Mouse (Mus musculus) heart, postnatal 0 days (tissue): ENCODE results near the gene Srpk2.

Experiments used
- CTCF ChIP-seq: IDR thresholded peaks from 2 replicates; pipeline ENCODE4 v1.5.1; 2016; ENCODE audit warnings: antibody characterized with exemption, control low read depth, low read depth
- EP300 ChIP-seq: IDR thresholded peaks from 2 replicates; pipeline ENCODE4 v1.6.1; 2016; ENCODE audit warnings: antibody characterized with exemption, low read depth

GRCm38 (mm10) chr5:23581484-23582060 is 102.8 kb downstream of the Srpk2 start:
- no peak for TF ChIP-seq CTCF
- TF ChIP-seq EP300, result no peak
